Mouse (Mus musculus) heart, adult 11 months (tissue): ENCODE data around the gene Atxn7l1.

ENCODE experiments used
- DNase-seq: peaks from one replicate; pipeline ENCODE4 v3.0.0; 2022

The Atxn7l1 gene

DNA sequence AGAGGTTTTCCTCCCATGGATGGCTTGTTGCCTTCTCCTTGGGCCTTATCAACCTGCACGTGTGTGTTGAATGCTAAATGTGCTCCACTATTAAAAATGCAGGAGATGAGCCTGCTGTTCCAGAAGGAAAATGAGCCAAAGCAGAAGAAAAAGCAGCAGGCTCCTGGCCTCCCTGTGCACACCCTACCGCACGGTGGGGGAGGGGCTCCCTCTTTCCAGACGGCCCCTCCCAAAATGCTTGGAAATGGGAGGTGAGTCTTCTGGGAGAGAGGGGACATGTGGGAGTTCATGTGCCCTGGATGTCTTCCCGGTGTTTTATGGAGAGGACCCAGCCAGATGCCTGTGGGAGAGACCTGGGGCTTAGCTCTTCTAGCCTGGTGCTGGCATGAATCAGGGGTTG is 185.3 kb downstream of the Atxn7l1 start:
- DNase-seq: no peak

DNA sequence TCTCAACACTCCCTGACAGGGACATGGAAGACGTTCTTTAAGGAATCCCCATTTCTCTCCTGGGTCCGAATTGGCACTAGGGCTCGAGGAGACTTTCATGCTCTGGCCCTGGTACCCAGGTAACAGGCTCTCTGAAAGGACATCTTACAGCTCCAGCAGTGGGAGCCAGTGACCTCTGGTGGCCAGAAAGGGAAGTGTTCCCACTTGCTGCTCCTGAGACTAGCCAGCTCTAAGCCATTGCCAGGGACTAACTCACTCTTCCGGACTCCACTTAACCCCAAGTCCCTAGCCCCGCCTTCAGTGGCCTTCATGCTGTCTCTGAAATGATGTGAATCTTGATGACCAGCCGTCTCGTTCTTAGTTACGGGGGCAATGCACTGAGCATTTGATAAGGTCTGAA is 186.4 kb downstream of the Atxn7l1 start:
- peak; percentile 97 for DNase-seq

DNA sequence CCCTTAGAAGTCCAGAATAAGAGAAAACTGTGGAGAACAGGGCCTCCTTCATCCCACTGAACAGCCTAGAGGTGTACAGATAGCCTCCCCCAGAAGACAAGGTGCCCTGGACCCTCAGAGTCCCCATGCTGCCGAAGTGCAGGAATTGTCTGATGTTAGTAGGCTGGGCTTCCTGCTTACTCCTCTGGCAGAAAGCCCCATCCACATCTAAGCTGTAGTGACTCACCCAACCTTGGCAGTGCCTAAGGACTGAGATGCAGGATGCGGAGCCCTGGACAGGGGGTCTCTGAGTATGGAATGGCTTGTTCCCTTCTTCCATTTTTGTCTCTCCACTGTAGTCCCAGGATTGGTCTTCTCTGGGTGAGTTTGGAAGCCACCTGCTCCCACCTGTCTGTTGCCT is 187.0 kb downstream of the Atxn7l1 start:
- DNase-seq: no peak

DNA sequence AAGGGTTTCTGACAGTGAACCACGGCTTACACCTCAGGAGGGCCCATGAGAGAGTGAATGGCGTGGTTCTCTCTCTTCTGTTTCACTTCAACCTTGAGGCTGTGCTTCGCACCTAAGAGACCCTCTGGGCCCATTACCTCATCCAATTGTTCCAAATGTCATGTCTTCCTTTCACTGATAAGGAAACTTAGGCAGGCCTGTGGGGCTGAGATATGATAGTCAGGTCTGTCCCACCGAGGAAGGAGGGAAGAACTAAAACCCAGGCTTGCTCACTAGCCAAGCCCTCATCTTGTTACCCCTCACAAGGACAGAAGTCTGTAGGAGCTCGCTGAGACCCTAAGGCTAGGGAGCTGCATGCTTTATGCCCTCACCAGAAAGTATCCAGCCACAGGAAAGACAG is 187.5 kb downstream of the Atxn7l1 start:
- no peak for DNase-seq

- DNase-seq: no peak
These were observed 187.9 kb downstream of the Atxn7l1 start for GRCm38 (mm10) chr12:33335410-33335809.

DNA sequence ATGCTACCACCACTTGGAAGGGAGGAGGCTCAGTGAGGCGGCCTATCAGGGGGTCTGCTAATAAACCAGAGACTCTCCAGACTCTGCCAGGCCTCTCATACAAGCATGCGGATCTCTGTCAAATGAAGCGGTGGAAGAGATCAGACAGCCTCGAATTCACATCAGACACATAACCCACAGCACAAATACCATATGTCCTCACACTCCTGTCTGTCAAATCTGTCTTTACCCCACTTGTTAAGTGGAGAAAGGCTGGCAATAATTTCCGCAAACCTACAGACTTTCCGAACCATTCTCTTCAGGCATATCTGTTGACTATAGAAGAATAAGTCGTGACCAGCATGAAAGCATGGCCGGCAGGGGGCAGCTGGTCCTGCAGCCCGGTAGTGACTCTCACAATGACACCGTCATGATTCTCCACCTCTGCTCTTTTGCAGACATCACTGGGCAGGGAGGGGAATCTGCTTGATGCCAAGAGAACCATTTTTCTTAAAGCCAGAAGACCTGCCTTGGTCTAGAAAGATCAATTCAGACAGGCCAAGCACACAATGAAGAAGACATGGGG is 189.2 kb downstream of the Atxn7l1 start:
- no peak for DNase-seq

DNA sequence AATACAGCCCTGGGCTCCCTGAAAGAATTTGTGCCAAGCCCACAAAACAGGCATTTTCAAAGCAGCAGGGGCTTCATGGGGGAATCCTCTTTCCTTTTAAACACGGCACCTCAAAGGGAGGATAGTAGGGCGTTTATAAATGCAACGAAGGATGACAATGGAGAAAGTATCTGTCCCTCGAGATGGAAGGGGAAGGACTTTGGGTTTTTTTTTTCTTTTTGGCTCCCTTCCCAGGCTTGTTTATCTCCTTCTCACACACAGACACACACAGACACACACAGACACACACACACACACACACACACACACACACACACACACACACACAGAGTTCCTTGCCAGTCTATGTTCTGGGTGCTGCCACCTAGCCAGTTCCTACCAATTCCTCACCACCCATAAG is 189.8 kb downstream of the Atxn7l1 start:
- DNase-seq: no peak

DNA sequence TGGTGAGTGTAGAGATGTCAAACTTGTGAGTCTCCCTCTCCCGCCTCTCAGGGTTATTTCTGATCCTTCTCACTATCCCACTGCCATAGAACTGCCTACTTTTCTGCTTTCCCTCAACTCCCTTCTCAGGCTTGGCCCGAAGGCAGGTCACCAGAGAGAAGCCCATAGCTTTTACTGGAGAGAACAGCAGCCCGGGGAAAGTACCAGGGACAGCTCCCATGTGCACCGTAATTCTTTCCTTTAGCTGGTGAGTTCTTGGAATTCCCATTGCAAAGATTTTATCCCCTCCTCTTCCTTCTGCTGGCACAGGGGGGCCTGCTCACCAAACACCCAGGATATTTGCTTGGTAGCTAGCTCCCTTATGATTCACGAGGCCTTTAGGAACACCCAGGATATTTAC is 190.7 kb downstream of the Atxn7l1 start:
- no peak for DNase-seq

GRCm38 (mm10) chr12:33339822-33340221 is 192.3 kb downstream of the Atxn7l1 start:
- DNase-seq: no peak

DNA sequence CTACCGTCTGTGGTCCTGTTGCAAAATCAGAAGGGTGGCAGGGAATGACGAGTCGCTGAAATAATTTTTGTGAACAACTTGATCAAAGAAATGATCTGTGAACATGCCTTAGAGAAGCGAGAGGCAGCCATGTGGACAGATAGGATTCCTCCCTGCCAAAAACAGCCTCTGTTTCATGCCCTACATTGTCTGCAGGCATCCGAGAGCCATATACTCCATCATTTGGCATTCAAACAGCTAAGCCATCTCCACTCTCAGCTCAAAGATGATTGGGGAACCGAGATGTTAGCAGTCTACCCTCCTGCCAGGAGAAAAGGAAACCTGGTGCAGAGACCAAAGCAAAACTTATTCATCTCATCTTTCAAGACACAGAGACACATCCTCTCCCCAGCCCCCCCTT is 193.2 kb downstream of the Atxn7l1 start:
- DNase-seq: no peak

- no peak for DNase-seq
These were observed 193.9 kb downstream of the Atxn7l1 start for GRCm38 (mm10) chr12:33341351-33341892.

DNA sequence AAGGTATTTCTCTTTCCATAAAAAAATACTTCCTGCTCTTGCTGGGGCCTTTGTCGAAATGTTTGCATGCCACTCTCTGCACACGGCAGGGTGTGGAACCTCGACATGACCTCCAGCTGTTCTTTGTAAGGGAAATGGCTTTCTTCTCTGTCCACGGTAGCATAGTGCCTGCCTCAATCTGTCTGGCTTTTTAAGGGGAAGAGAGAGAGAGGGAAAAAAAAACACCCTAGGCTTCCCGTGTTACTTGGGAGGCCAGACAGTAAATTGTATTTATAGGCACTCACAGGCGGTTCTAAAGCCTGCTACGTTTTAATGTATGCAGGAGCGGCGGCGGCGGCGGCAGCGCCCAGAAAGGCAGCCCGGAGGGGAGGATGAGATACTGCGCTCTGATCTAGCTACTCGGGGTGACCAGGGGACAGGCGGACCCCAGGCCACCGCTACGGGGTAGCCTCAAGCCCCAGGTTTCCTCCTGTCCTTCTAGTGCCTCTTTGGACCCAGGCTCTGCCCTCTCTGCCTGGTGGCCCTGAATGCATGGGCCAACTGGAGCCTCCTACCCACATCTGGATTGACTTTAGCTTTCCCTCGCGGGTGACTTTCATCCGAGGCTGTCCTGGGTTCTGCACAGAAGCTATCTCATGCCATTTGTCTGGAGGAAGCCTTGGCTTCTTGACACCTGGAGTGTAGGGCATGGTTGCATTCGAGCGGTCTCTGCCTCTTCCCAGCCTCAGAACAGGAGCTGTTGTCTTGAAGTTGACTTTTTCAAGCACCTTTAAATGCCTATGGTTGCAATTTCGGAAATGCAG is 197.7 kb downstream of the Atxn7l1 start:
- no peak for DNase-seq

DNA sequence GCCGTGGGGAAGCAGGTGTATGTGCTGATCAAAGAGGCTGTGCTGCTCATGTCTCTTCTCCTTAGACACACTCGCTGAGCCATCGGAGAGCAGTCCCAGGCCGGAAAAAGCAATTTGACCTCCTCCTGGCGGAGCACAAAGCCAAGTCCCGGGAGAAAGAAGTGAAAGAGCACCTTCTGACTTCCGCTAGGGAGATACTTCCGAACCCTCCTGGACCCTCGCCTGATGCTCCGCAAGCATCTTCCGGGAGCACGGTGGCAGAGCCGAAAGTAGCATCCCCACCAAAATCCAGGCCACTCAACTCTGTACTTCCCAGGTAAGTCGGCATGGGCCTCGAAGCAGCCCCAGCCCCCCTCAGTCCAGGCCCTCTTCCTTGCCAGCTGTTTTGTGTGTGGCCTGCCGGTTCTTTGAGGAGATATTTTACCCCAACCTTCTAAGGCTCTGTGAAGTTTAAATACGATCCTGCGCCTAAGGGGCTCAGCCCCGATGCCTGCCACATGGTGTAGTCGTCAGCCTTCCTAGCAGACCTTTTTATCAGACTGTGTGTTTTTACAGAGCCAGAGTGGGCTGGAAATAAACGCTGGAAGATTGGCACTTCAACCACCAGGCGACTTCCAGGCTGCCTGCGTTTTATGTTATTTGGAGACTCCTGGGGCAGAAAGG is 198.4 kb downstream of the Atxn7l1 start:
- DNase-seq: no peak

DNA sequence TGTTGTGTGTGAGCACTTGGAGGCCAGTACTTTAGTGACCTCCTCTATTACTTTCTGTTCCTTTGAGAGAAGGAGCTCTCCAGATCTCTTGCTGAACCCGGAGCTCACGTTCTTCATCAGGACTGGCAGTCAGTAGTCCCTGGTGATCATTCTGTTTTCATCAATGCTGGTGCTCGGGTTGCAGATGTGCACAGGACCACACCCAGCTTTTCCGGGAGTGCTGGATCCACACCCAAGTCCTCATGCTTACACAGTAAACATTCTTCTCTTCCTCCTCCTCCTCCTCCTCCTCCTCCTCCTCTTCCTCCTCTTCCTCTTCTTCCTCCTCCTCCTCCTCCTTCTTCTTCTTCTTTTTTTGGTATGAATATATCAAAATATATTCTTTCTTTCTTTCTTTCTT is 205.2 kb downstream of the Atxn7l1 start:
- no peak for DNase-seq

DNA sequence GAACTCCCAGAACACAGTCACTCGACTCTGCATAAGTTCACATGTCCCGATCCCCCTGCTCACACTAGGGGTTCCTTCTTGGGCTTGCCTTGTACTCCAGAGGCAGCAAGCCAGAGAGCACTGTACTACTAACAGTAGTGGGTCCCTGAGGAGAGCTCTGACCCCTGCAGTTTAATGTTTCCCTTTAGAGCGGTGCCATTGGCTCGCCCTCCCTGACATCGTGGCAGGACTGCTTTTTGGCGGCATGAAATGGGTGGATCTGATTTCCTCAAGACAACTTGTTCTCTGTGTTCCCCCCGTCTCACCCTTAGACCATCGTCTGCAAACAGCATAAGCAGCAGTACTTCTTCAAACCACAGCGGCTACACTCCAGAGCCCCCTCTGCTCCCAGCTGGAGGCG is 210.9 kb downstream of the Atxn7l1 start:
- DNase-seq: no peak

- no peak for DNase-seq
These were observed 211.7 kb downstream of the Atxn7l1 start for GRCm38 (mm10) chr12:33359209-33359608.

DNA sequence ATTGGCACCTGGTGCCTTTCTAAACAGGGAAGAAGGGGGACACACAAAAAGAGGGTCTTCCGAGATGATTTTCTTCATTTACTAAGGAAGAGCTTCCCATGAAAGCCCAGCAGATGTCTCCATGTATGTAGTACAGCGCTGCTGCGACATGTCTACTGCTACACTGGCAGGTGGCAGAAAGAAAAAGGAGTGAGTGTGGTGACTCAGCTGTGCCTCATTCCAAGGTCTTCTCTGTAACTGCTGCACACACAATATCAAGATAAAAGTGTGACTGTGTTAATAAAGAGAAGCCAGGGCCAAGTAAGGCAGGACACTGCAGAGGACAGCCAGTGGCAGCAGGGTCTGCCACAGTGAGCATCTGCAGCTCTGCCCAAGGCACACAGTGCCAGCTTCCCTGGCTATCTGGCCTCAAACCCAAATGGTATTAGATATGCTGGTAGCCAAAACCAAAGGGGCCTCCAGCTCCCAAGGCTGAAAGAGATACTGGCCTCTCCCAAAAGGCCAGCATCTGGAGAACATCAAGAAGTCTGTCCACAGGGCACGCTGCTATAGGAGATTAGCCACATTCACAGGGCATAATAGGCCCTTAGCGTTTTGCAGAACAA is 212.5 kb downstream of the Atxn7l1 start:
- DNase-seq: no peak

DNA sequence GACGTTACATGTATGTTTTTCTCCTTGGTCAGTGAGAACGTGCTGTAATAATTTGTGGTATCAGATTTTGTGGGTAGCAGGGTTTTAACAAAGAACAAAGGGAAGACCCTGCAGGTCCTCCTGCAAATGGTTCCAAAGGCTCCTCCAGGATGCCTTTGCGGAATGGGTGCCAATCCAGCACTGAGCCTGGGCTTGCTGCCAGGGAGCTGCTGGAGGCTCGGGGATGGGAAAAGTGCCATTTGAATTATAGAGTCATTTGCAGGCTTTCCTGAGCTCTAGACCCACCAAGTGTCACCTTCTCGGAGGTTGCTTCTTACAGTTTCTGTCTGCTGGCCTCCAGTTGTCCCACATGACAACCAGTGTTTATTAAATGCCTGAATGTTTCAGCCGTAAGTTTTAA is 213.2 kb downstream of the Atxn7l1 start:
- peak; percentile 94 for DNase-seq

GRCm38 (mm10) chr12:33364511-33364910 is 217.0 kb downstream of the Atxn7l1 start:
- DNase-seq: no peak

DNA sequence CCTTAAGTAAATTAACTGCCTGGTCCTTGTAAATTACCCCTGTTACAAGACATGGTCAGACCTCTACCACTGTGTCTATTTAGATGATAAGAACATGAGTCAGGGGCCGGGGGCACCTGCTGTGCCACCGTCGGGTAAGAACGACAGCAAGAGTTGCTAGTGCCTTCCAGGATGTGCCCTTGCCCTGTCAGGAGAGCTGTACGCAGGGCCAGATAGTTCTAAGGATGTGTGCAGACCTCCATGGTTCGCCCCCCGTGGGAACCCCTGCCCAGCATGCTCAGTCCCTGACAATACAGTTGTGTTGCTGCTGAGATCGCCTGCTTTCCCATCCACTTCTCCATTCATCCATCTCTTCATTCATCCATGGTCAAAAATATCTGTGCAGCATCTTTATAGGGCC is 217.6 kb downstream of the Atxn7l1 start:
- DNase-seq: no peak

DNA sequence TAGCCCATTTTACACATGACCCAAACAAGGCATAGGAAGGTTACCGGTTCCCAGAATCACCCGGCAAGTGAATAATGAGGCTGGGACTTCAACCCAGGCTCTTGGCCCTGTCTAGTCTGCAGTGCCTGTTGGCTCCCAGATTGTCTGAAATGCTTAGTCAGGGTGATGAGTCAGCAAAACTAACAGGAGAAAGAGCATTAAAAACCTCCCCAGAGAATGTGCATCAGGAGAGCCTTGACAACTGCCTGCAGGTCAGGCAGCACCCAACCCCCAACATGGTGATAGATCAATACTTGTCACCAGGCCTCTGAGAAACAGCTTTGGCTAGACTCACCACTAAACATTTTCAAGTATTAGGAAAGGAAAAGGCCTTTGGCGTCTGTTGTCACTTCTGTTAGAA is 222.1 kb downstream of the Atxn7l1 start:
- no peak for DNase-seq

DNA sequence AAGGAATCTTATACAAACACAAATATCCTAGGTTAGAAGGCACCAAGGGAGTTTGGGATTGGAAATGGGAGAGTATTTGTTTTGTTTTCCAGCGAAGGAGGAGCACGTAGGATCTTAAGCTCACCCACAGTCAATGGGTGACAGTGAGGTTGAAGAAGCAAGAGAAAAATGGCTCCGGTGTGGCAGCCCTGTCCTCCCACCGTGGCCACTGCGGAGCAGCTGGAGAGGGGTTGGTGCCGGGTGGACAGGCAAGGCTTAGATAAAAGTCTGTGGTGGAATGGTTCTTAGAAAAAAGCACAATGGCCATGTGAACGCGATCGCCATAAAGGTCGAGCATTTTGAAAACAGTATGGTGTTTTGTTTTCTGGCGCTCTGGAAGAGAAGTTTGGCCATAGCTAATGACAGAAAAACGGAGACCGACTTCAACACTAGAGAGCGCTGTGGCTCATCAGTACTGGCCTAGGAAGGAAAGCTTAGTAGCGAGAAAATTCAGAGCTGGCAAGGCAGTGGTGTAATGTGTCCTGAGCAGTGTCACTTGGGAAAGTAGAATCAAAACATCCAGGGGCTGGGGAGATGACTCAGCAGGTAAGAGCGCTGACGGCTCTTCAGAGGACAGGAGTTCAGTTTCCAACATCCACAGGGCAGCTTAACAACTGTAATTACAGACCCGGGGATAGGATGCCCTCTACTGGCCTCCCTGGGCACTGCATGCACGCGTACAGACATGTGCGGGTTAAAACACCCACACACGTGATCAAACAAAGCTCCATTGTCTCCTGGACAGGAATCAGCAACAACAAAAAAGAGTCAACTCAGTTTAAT is 232.3 kb downstream of the Atxn7l1 start:
- peak; percentile 97 for DNase-seq

- peak; percentile 92 for DNase-seq
These were observed 241.3 kb downstream of the Atxn7l1 start for GRCm38 (mm10) chr12:33388842-33389241.
